Mouse (Mus musculus) T-helper 17 cell (primary cell): Measurements from ENCODE around the gene Braf.

ENCODE experiments used
- in situ Hi-C, 2 experiments: fragments of 300-600 bp; cut with MboI, MseI; formaldehyde crosslinking; loops; 1 replicate in 1 of 2; 2 replicates in 1 of 2; pipeline ENCODE4 v1.15.1; 2025; ENCODE audit warnings: high pct_unique_total_duplicates in 2 of 2

The Braf gene

GRCm38 (mm10) chr6:39611296-39611695 lies 114.0 kb downstream of the Braf start:
- in situ Hi-C loops, result loop anchor here (25.0 kb wide), 1 partner anchor 176 kb away; no protein-coding TSS in a partner anchor

- in situ Hi-C loops, result loop anchor here (25.0 kb wide), 1 partner anchor 177 kb away; no protein-coding TSS in a partner anchor
Observed at GRCm38 (mm10) chr6:39610207-39610606, 115.1 kb downstream of the Braf start.

- in situ Hi-C loops, result loop anchor here (25.0 kb wide), 1 partner anchor 180 kb away; no protein-coding TSS in a partner anchor
Observed at GRCm38 (mm10) chr6:39607365-39607764, 117.9 kb downstream of the Braf start.

GRCm38 (mm10) chr6:39606862-39607261 lies 118.4 kb downstream of the Braf start:
- in situ Hi-C loops, result loop anchor here (25.0 kb wide), 1 partner anchor 180 kb away; no protein-coding TSS in a partner anchor

GRCm38 (mm10) chr6:39606056-39606455 lies 119.2 kb downstream of the Braf start:
- in situ Hi-C loops, result loop anchor here (25.0 kb wide), 1 partner anchor 181 kb away; no protein-coding TSS in a partner anchor

- in situ Hi-C loops, result loop anchor here (25.0 kb wide), 1 partner anchor 183 kb away; no protein-coding TSS in a partner anchor
Observed at GRCm38 (mm10) chr6:39604565-39604964, 120.7 kb downstream of the Braf start.

- in situ Hi-C loops, result loop anchor here (25.0 kb wide), 1 partner anchor 185 kb away; no protein-coding TSS in a partner anchor
Observed at GRCm38 (mm10) chr6:39601828-39602227, 123.4 kb downstream of the Braf start.

- in situ Hi-C loops, result loop anchor here (25.0 kb wide), 1 partner anchor 186 kb away; no protein-coding TSS in a partner anchor
Observed at GRCm38 (mm10) chr6:39600851-39601250, 124.4 kb downstream of the Braf start.

GRCm38 (mm10) chr6:39592401-39593214 lies 132.7 kb downstream of the Braf start, which contains the start of gene Ndufb2:
Ndufb2 (plus strand) TSS chr6:39592574.
- in situ Hi-C loops, result loop anchor here (5.0 kb wide), 1 partner anchor 135 kb away; the partner anchor contains the start of gene Braf (in 2 of the 2)

- in situ Hi-C loops, result loop anchor here (5.0 kb wide), 1 partner anchor 136 kb away; the partner anchor contains the start of gene Braf (in 2 of the 2)
Observed at GRCm38 (mm10) chr6:39591481-39591880, 133.8 kb downstream of the Braf start.

- in situ Hi-C loops, result no loop called here
Observed at GRCm38 (mm10) chr6:39585517-39585916, 139.7 kb downstream of the Braf start, which contains the start of gene Gm42420. Gm42420 (plus strand) TSS chr6:39585753.

- in situ Hi-C loops, result no loop called here
Observed at GRCm38 (mm10) chr6:39581087-39581784, 144.0 kb downstream of the Braf start.

GRCm38 (mm10) chr6:39580558-39580957 lies 144.7 kb downstream of the Braf start:
- in situ Hi-C loops, result no loop called here

- in situ Hi-C loops, result no loop called here
Observed at GRCm38 (mm10) chr6:39579552-39579951, 145.7 kb downstream of the Braf start.

GRCm38 (mm10) chr6:39574951-39575350 lies 150.3 kb downstream of the Braf start:
- in situ Hi-C loops, result no loop called here

GRCm38 (mm10) chr6:39574555-39574869 lies 150.8 kb downstream of the Braf start:
- in situ Hi-C loops, result no loop called here

- in situ Hi-C loops, result no loop called here
Observed at GRCm38 (mm10) chr6:39573791-39574554, 151.3 kb downstream of the Braf start, which contains the start of gene Adck2. Adck2 (plus strand) TSS chr6:39573873.

GRCm38 (mm10) chr6:39570426-39570825 lies 154.8 kb downstream of the Braf start:
- in situ Hi-C loops, result no loop called here

- in situ Hi-C loops, result loop anchor here in 1 of 2 experiments (10.0 kb wide), 1 partner anchor 103 kb away; no protein-coding TSS in a partner anchor
Observed at GRCm38 (mm10) chr6:39567528-39567927, 157.7 kb downstream of the Braf start.

- in situ Hi-C loops, result loop anchor here (5.0 to 10.0 kb wide), 2 partner anchors 95 to 98 kb away; no protein-coding TSS in a partner anchor
Observed at GRCm38 (mm10) chr6:39562166-39563015, 162.9 kb downstream of the Braf start.
